Mouse (Mus musculus) left cerebral cortex, postnatal 4 days (tissue): Measurements from ENCODE around the gene 1700016D06Rik. TPM values are rescaled to one million over a fixed set of nuclear protein-coding genes. Genes with fewer than 3 reads are reported as not detected.

ENCODE experiments used
- DNase-seq: peaks from one replicate; pipeline ENCODE4 v3.0.0-alpha.2; 2022
- intact Hi-C: fragments of 180-260 bp; cut with DNase I; formaldehyde crosslinking; loops from one replicate; pipeline ENCODE4 v1.15.1; 2025
- total RNA-seq, 2 experiments: library from RNA; stranded (reverse); gene quantifications; 2 replicates each; pipeline ENCODE4 v1.2.3; 2021

Gene 1700016D06Rik
- total RNA-seq, 2 experiments from 2014 or later = not detected

DNA sequence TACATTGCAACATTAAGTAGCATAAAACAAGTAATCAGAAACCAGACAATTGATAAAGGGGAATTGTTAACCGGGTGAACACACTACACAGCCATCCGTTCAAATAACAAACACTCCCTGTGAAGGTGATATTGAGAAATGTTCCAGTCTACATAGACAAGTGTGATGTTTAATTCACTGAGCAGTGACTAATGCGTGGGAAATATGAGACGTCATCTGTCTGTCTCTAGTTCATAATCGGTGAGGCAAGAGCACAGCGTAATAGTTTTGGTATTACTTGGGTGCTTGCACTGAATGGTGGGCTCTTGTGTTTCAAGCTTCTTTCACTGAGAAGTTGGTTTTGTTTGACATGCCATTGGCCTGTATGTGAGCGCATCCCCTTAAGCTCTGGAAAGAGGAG lies 63.3 kb downstream of the 1700016D06Rik start:
- intact Hi-C loops = loop anchor here (5.0 kb wide), 1 partner anchor 60 kb away; no protein-coding TSS in a partner anchor
- no peak for DNase-seq

DNA sequence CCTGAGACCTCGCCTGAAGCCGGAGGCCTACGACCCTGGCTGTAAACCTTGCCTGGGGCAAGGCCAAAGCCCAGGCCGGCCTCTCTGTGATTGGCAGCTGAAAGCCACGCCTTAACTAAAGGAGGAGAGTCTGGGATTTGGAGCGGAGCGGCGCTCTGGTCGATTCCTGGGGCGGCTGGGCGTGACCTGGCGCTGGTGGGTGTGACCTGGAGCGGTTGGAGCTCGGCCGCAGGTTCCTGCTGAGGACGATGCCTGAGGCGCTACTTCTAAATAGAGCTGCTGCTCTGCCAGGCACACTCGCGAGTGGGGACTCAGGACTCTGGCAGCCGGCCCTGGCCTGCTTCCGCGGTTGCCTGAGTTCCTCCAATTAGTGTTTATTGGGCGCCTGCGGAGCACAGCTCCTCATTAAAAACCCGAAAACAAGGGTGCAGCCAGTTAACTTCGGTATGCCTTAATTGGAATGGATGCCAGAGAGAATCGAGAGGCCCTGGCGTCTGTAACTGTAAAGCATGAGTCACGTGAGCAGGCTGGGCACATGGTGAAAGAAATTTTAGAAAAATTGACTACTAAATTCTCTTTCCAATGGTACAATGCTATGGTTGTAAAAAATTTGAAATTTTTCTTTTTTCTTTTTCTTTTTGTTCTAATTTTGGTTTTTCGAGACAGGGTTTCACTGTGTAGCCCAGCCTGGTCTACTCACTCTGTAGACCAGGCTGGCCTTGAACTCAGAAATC lies 64.4 kb downstream of the 1700016D06Rik start:
- DNase-seq = peak; percentile 83
- intact Hi-C loops = loop anchor here (5.0 kb wide), 1 partner anchor 61 kb away; no protein-coding TSS in a partner anchor

DNA sequence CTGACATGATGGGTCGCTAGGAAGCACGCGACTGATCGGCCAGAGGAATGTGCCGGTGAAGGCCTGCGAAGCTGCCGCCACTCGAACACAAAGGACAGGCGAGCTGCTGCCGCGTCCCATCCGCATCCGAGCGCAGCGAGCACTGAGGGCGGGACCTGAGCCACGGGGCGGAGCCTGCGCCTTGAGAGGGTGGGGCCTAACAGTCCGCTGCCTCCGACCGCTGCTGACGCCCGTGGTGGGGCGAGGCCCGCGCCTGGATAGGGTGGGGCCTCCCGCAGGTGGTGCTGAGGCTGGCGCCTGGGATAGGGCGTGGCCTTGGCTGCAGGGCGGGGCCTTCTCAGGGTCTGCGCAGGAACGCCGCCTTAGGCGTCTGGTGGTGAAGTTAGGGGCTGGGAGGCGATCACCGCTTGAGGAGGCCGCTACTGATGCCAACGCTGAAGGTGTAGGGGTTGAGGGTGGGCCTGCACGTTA lies 65.2 kb downstream of the 1700016D06Rik start, which contains the start of gene Ankrd10:
Ankrd10 (minus strand) TSS at position 147 of the 471 bp plus-strand sequence.
- intact Hi-C loops = loop anchor here (5.0 kb wide), 1 partner anchor 62 kb away; no protein-coding TSS in a partner anchor
- peak; percentile 95 for DNase-seq

DNA sequence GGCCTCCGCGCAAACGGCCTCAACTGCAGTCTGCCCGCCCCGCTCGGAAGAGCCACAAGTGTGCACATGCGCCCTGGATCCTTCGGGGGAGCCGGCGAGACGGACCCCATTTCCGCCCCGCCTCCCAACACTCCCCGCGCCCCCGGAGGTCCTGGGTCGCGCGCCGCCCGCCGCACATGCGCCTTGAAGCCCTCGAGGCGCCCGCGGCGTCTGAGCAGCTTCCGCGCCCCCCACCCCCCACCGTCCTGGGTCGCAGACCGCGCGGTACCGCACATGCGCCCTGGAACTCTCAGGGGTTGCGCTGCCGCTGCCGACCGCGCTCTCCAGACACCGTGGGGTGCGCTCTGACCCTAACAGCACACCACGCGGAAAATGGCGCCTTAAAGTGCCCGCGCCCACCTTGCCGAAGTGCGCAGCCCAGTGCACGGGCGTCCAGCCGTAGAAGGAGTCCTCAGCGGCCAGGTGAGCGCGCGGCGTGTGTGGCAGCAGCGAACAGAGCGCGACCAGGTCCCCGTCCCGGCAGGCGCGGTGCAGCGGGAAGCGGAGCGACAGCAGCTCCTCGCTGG lies 65.8 kb downstream of the 1700016D06Rik start:
- intact Hi-C loops = loop anchor here (5.0 kb wide), 1 partner anchor 62 kb away; no protein-coding TSS in a partner anchor
- peak; percentile 89 for DNase-seq

DNA sequence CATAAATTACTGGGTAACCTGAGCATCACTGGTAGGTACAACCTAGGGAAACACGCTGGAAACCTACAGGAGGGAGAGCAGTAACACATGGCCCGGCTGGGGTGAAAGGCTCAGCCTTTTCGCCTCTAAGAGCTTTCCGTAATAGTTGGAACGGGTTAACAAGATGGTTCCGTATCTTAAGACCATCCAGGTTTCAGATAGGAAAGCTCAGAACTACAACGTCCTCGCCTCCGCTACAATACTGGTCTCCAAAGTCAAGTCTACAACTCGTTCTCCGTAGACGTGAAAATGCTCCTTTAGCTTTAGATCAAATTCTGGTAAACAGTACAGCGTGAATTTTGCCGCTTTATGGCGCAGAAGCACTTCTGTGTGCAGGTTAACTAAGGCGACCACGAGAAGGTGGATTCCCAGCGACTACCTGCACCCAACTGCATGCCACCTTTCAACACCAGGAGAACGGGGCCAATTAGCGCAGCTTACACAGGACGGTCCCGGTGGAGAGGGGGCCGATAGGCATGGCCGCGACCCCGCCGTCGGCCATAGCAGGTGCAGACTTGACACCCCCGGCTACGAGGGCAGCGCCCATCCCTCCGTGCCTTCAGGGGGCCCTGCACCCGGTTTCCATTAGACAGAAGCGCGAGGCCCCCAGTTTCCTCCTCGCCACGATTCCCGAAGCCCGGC lies 66.4 kb downstream of the 1700016D06Rik start:
- DNase-seq = no peak
- intact Hi-C loops = loop anchor here (5.0 kb wide), 1 partner anchor 63 kb away; no protein-coding TSS in a partner anchor

DNA sequence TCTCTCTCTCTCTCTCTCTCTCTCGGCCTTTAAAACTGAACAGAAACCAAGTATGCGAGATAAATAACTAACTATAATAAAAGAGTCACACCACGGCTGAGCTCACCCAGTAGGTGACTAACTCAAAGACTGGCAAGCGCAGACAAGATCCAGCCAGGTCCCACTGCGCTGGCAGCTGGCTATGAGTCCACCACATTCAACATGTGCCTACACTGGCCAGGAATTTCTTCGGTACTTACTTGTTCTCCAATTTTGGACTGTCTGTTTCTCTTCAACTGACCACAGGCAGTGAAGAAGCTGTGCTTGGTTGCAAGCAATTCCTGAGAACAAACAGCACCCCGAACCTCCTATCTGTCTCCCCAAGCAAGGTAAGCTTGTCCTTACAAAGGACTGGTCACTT lies 67.4 kb downstream of the 1700016D06Rik start:
- DNase-seq = peak; percentile 67

DNA sequence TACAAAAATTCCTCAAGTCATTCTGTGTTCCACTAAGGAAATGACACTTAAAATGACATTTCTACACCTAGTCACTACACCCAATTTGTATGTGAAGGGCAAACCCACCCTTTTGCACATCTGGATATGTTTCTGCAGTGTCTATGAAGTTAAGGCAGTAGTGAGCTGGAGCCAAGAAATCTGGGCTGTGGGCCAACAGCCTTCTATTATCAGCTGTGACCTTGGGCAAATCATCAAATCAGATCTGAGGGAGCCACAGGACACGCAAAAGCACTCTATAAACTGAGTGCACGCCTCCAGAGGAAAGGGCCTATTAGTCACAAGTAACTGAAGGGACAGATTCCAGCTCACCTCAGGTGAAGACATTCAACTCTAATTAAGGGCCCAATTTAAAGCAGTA lies 68.5 kb downstream of the 1700016D06Rik start:
- peak; percentile 38 for DNase-seq
- intact Hi-C loops = no loop called here

More for the DNA sequence above, 67.4 kb downstream of the 1700016D06Rik start:
- intact Hi-C loops = no loop called here

DNA sequence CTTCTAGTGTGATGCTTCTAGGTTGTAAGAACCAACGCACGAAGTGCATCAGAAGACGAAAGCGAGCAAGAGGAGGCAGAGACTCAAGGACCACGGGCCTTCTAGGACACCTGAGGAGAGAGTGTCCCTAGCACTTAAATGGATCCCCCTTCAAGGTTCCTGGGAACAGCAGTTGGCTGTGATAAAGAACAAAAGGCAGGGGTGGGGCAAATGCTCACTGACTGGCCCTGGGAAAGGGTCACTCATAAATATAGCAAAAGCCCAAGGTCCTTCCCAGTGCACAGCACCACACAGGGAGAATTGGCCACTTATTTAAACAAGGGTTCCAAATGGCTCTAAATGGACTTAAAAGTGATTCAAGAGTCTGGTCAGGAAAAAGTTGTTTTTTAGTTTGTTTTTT lies 71.7 kb downstream of the 1700016D06Rik start:
- DNase-seq = no peak
- intact Hi-C loops = no loop called here

DNA sequence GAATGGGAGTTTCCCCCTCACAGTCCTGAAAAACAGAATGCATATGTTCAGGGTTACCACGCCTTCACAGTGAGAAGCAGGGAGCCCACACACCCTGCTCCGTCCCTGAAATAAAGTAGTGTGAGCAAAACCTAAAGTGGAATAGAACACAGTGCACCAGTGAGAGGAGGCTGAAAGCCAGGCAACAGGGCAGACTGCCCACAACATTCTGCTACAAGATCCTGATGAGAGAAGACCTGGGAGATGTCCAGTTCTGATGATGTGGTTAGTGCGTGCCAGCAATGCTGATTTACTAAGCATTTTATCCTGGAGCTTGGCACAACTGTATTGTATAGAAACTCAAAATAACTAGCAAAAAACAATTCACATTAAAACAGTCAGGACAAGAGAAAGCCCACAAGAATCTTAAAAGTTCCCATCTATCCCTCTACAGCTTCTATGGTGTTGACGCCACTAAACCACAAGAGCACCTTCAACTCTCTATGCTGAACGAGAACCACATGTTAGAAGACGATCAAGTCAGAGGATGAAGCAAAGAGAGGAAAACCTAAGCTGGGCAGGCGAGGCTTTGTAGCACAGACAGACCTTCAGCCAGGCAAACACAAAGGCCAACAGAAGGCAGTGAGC lies 72.2 kb downstream of the 1700016D06Rik start:
- intact Hi-C loops = no loop called here
- peak; percentile 52 for DNase-seq

DNA sequence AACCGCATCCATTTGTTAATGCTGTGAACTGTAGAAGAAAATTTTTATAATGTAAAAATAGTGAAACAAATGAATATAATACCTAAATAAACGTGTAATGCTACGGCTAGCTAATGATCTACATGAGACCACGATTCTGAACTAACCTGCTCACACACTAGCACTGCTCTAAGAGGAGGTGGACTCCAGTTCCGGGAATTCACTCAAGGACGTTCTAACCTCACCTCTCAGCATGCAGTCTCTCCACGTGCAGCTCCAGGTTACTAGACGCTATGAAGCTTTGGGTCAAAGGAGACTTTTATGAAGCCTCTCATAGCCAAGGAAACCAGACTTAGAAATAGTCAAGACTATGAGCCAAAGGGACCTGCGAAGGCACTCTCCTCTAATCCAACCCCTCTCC lies 73.1 kb downstream of the 1700016D06Rik start:
- no peak for DNase-seq
- intact Hi-C loops = no loop called here

DNA sequence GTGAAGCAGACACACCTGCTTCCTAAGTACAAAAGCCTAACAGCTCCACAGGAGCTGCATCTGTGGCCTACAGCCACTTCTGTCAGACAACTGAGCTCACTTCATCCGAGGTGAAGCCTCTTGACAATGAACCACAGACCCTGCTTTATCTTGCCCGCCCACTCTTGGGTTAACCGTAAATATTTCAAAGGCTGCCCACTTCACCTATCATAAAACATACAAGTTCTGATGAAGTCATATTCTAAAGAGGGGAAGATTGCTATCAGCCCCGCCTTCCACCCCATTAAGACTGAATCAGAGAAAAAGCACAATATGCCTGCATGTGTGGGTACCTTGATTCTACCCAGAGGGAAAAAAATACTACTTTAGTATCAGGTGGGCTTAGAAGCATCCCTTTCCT lies 75.8 kb downstream of the 1700016D06Rik start:
- DNase-seq = no peak
- intact Hi-C loops = no loop called here

DNA sequence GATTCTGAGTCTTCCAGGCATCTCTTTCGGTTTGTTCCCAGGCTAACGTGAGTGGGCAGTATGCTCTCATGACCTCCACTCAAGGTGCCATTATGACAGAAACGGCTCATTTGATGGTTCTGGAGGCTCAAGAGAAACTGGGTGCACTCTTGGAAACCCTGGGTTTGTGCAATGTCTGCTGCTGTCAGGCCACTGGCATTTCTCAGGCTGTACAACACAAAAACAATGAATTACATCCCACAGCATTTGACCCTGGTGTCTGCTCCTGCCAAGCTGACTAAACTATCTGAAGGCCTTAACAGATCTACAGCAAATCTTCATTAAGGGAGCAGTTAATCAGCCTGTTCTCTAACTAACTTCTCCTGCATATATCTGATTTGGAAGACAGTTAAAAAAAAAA lies 81.8 kb downstream of the 1700016D06Rik start:
- intact Hi-C loops = loop anchor here (10.0 kb wide), 1 partner anchor 54 kb away; no protein-coding TSS in a partner anchor

DNA sequence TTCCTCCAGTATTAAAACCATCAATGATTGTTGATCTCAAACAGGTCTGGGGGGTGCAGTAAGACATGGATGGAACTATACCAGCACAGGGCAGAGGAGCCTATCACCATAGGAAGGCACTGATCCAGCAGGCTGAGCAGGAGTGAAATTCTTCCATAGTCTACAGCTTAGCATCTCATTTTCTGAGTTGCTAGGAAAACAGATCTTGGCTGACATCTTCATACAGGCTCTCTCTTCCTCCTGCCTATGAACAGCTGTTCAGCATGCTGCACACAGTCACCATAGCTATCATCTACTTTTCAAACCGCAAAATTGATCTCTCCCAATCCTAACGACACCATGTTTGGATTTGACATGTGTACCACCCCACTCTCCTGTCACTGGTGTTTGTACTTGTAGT lies 82.8 kb downstream of the 1700016D06Rik start:
- intact Hi-C loops = loop anchor here (10.0 kb wide), 1 partner anchor 53 kb away; no protein-coding TSS in a partner anchor
- DNase-seq = no peak

More for the DNA sequence above, 81.8 kb downstream of the 1700016D06Rik start:
- DNase-seq = no peak

DNA sequence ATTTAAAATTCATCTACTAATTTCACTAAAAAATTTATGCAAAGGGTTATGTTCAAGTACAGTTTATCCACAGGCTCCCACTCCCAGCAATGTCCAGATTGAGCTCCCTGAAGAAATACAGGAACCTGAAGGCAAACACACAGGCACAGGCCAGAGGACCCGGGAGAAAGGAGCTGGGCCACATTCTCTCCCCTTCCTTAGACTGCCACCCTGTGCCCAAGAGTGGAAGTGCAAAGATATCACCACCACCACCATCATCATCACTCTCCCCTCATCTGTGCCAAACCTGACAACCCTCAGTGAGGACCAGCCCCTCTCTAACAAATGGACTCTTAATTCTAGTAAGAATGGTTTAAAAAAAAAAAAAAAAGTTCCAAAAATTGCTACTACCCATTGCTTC lies 84.6 kb downstream of the 1700016D06Rik start:
- intact Hi-C loops = loop anchor here (10.0 kb wide), 1 partner anchor 51 kb away; no protein-coding TSS in a partner anchor
- peak; percentile 61 for DNase-seq

DNA sequence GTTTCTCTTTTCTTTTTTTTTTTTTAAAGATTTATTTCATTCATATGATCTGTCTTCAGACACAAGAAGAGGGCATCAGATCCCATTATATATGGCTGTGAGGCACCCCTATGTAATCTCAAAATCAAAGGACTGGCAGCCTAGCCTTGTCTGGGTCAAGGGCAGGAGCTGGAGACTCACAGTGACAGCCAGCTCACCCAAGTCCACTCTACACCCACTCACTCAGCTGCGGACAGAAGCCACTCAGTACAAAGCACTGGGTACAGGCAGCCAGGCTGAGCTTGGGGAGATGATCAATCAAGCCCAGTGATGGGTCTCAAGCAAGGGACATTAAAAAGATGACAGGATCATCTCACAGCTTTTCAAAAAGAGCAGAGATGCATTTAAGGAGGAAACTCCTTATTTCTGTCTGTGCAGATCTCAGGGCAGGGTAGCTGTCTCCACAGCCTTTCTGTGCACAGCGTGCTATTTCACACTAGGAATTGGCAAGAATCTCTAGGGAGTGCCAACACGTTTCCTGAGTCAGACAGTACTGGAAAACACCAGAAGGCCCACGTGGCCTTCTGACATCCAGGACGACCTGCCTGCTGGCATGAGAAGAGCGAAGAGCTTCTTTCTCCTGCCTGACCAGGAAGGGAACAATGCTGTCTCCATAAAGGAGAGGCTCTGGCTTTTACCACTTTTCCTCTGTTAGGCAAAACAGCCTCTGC lies 86.6 kb downstream of the 1700016D06Rik start:
- DNase-seq = no peak
- intact Hi-C loops = loop anchor here (10.0 kb wide), 1 partner anchor 49 kb away; no protein-coding TSS in a partner anchor

DNA sequence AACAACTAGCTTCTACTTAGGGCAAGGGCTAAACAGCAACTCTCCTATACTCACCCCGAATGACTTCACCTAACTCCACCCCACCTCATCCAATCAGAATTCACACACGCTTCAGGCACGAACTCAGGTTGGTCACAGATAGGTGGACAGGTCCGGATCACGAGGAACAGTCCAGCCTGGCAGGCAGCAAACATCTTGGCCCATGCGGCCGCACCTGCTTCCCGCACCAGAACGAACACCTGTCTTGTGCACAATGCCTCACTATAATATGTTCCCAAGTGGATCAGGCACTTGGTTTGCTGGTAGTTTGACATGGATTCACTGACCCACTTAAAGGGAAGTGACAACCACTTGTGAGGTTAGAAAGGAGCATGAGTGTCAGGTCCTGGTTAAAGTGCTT lies 92.0 kb downstream of the 1700016D06Rik start:
- DNase-seq = no peak
- intact Hi-C loops = no loop called here
